Mouse (Mus musculus) testis, adult 2 months (tissue): Measurements from ENCODE around the gene Zfhx3.

Experiments used
- CTCF ChIP-seq: fragments of 200-500 bp; IDR thresholded peaks from 2 replicates; pipeline ENCODE4 v1.5.1; 2012; ENCODE audit warnings: low read depth, mild to moderate bottlenecking, inconsistent platforms, low read length, moderate library complexity; ENCODE audit not compliant: control insufficient read depth, insufficient read depth, insufficient replicate concordance
- POLR2A ChIP-seq: fragments of 200-500 bp; IDR thresholded peaks from 2 replicates; pipeline ENCODE4 v1.6.1; 2012; ENCODE audit warnings: low read depth, mild to moderate bottlenecking, inconsistent platforms, low read length, moderate library complexity; ENCODE audit not compliant: control insufficient read depth

DNA sequence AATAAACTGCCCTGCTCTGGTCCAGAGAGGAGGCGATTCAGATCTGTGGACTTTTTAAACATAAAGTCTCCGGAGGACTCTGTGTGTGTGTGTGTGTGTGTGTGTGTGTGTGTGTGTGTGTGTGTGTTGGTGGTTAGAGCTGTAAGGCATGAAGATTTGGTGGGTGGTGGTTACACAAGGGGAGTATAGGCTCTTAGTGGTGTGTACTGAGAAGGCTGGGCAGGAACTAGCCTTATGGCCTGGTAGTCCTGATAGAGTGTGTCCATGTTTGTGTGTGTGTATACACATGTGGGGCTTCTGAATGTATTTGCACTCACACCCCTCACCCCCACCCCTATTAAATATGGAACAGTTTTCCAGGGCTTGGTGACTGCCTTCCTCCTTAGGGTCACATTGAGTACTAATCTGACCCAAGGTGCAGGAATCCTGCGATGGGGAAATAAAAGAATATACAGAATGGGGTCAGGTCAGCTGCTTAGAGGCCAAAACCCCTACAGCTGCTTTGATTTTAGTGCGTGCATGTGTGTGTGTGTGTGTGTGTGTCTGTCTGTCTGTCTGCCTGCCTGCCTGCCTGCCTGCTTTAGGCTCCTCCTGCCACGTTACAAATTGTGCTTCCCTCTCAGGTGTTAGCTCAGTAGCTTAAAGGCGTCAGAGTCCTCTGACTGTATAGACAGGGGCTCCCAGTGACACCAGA, 764.6 kb downstream of the Zfhx3 start:
- TF ChIP-seq CTCF, result no peak
- TF ChIP-seq POLR2A, result no peak
